Mouse (Mus musculus): ENCODE results near the gene Lrrc19.

- TF ChIP-seq CTCF (IDR thresholded peaks at IDR 0.05; ENCODE audit: insufficient read depth, low read depth, low read length), result no peak
- no peak for TF ChIP-seq POLR2A (IDR thresholded peaks at IDR 0.05; ENCODE audit: insufficient read depth, low read depth, low read length)
Observed at GRCm38 (mm10) chr4:94680662-94681061, 30.7 kb upstream of the Lrrc19 start.
